Mouse (Mus musculus) testis, adult 2 months (tissue): ENCODE data around the gene Rab8b. TPM values are rescaled to one million over a fixed set of nuclear protein-coding genes. Genes with fewer than 3 reads are reported as not detected.
A peak's percentile ranks its signal among the peaks of the same experiment; 100 is the strongest.
"Not testable (repeated sequence)": the region's sequence is repeated elsewhere in the genome, so short reads cannot be mapped to it uniquely, and the experiment has no call there.

Experiments used
- H3K27ac ChIP-seq: fragments of 200-500 bp; 2 replicates; pipeline ENCODE4 v1.5.1; 2012; ENCODE audit warnings: low read depth, low read length; ENCODE audit not compliant: control insufficient read depth, insufficient read depth
- H3K27me3 ChIP-seq: fragments of 200-500 bp; 2 replicates; pipeline ENCODE4 v1.6.1; 2012; ENCODE audit warnings: mild to moderate bottlenecking, low read length, moderate library complexity; ENCODE audit not compliant: control insufficient read depth, insufficient read depth
- H3K36me3 ChIP-seq: fragments of 200-500 bp; 2 replicates; pipeline ENCODE4 v1.6.1; 2012; ENCODE audit warnings: mild to moderate bottlenecking, low read length; ENCODE audit not compliant: control insufficient read depth, insufficient read depth
- H3K4me1 ChIP-seq: fragments of 200-500 bp; 2 replicates; pipeline ENCODE4 v1.6.1; 2012; ENCODE audit warnings: low read length; ENCODE audit not compliant: control insufficient read depth, insufficient read depth
- H3K4me3 ChIP-seq: fragments of 200-500 bp; 2 replicates; pipeline ENCODE4 v1.5.1; 2012; ENCODE audit warnings: low read depth, mild to moderate bottlenecking, low read length, moderate library complexity, mixed read lengths; ENCODE audit not compliant: control insufficient read depth
- CTCF ChIP-seq: fragments of 200-500 bp; IDR thresholded peaks from 2 replicates; pipeline ENCODE4 v1.5.1; 2012; ENCODE audit warnings: low read depth, mild to moderate bottlenecking, inconsistent platforms, low read length, moderate library complexity; ENCODE audit not compliant: control insufficient read depth, insufficient read depth, insufficient replicate concordance
- POLR2A ChIP-seq: fragments of 200-500 bp; IDR thresholded peaks from 2 replicates; pipeline ENCODE4 v1.6.1; 2012; ENCODE audit warnings: low read depth, mild to moderate bottlenecking, inconsistent platforms, low read length, moderate library complexity; ENCODE audit not compliant: control insufficient read depth
- polyA plus RNA-seq: library from polyadenylated mRNA; depleted of rRNA; stranded (reverse); fragments of >200 nt; gene quantifications from 2 replicates; pipeline ENCODE4 v1.2.3, GENCODE M21; 2012

The Rab8b gene
- polyA plus RNA-seq, 1 experiment, result 10.9 TPM

DNA sequence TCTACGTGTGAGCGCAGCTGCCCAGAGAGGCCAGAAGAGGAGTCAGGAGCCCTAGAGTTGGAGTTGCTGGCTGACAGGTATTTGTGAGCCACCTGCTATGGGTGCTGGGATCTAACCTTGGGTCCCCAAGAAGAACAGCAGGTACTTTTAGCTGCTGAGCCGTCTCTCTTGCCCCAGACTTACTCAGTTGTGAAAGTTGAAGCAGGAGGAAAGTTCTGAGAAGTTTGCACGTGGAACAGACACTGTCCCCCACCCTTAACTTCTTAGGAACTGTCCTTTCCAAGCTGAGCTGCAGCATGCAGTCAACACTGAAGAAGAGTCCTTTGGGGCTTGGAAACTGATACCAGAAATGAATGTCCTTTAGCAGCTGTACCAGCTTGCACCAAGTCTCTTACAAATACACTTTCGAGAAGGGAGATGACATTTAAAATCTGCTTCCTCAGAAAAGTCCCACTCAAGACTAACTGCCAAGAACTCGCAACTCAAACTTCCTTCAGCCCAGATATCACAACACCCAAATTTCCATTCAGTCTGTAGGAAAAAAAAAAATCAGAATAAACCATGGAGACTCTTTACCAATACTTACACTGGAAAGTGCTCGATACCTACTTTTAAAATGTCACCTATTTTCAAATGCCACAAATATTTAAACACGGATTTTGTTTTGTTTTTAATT, 2.1 kb downstream of the Rab8b start:
- TF ChIP-seq POLR2A (no peak), CTCF (no peak)
- Histone ChIP-seq H3K4me1 (peaks cover 8% of the 10 kb centered on the region), H3K27ac (no peak overlapping the region), H3K27me3 (no peaks in the 10 kb centered on the region), H3K4me3 (no peak overlapping the region), H3K36me3 (no peaks in the 10 kb centered on the region)

DNA sequence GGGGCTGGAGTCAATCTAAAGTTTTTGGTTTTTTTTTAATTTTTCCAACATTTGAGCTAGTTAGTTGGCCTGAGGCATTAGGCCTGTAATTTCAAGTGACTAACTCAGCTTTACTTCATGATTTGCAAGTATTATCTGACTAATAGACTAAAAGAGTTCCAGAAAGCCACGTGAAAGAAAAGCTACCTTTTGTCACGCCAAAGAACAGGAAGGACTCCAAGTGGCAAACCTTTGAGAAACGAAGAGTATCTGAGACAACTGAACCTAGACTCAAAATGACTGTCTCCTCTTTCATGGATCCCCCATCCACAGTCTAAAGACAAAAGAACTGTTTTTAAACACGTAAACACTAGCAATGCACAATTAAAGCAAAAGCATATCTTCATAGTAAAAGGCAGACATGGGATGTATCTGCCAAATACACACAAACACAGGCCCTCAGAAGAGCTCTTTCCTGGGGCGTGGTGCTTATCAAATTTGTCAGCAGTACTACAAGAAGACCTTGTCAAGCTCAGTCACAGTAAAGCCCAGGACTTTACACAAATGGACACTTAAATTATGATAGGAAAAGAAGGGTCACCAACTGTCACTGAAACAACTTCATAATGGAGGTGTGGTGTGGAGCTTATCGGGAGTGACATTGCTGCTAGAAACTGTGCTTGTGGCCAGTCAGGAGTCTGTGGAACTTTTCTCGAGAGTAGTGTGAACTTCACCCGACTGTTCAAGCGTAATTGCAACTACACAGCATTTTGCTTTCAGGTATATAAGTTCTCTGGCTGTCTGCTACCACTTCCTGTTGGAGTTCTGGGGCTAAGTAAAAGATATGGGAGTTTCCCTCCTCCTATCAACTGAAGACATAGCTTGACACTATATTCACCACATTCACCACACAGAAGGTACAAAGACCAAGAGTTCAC, 3.4 kb downstream of the Rab8b start:
- H3K27ac ChIP-seq, result no peak overlapping the region
- no peaks in the 10 kb centered on the region for H3K27me3 ChIP-seq
- H3K36me3 ChIP-seq, result no peaks in the 10 kb centered on the region
- TF ChIP-seq POLR2A (no peak), CTCF (no peak)
- no peak overlapping the region for H3K4me3 ChIP-seq
- peaks cover 8% of the 10 kb centered on the region for H3K4me1 ChIP-seq

DNA sequence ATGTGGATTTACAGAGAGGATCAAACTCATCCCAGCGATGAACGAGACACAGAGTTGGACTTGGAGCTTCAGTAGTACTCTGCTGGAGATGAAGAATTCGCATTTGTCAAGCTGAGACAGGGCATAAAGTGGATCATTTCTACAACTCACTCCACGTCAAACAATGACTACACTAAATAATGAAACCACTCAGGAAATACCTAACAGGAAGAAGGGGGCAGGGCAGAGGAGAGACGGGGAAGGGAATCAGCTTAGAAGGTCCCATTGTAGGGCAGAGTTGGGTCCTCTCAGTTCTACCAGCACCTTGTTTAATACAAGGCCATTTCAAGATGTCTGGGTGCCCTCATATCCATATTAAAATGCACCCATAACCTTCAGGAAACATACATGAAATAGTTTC, 4.1 kb downstream of the Rab8b start:
- Histone ChIP-seq H3K4me1 (peaks cover 8% of the 10 kb centered on the region), H3K4me3 (no peak overlapping the region), H3K27me3 (no peaks in the 10 kb centered on the region), H3K36me3 (no peaks in the 10 kb centered on the region), H3K27ac (0 out of 2 replicates have a peak overlapping the region, but pooled peaks have one; percentile 14)
- no peak for TF ChIP-seq POLR2A
- TF ChIP-seq CTCF, result no peak

DNA sequence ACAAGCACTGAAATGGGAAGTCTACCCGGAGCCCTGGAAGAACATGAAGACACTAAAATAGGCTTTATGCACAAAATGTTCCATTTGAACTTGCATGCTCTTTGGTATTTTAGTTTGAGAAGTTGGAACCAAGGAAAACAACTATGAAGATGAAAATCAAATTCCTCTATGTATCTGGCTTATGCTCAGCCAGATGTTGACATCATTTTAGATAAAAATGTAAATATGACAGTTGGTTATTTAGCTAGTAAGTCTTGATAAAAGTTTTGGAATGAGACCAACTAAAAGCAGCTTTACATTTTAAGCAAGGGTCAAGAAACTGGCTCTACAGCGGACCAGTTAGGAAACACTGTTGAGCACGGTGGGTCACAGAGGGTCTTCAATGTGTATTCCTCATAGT, 4.9 kb downstream of the Rab8b start:
- Histone ChIP-seq H3K4me1 (peaks cover 5% of the 10 kb centered on the region), H3K27me3 (no peaks in the 10 kb centered on the region), H3K27ac (no peak overlapping the region), H3K4me3 (no peak overlapping the region), H3K36me3 (no peaks in the 10 kb centered on the region)
- no peak for TF ChIP-seq CTCF
- no peak for TF ChIP-seq POLR2A

DNA sequence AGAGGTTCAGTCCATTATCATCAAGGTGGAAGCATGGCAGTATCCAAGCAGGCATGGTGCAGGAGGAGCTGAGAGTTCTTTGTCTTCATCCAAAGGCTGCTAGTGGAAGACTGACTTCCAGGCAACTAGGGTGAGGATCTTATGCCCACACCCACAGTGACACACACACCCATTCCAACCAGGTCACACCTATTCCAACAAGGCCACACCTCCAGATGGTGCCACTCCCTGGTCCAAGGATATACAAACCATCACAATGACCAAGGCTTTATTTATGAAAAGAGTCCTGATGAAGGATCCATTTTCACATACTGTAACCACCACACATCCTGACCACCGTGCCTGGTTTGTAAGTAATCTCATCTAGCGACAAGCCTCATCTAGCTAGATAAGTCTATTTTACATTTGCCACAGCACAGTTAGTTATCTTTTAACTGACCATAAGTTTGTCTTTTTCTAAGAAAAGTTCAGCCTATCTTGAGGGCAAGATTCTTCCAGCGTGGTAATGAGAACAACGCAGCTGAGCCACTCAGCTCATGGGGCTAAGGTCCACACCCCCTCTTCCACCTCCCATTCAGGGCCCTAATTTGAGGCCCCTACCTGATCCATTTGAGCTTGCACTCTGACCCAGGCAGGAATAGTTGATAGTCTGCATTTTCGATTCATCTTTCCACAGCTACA, 6.1 kb downstream of the Rab8b start:
- H3K27me3 ChIP-seq, H3K36me3 ChIP-seq, H3K4me3 ChIP-seq, H3K4me1 ChIP-seq: not testable (repeated sequence)
- H3K27ac ChIP-seq, result peak overlapping the region; percentile 32; the same call in 1 of the 2 replicates

DNA sequence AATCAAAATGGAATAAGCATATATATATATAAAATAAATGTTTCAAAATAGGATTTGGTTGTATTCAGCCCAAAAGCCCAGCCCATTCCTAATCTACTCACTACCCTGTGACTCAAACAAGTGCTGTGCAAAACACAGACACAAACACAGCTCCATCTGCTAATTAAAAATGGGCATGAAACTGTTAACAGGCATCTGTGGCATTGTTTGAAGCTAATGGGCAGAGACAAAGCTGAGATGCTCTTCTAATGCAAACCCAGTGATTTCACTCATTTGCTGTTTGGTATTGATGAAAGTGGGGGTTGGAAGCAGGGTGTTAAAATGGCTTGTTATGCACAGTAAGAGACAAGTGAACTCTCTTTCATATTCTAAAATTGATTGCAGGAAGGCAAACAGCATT, 7.2 kb downstream of the Rab8b start:
- Histone ChIP-seq H3K27me3 (no peaks in the 10 kb centered on the region), H3K4me1 (peaks cover 2% of the 10 kb centered on the region; the same call in 1 of the 2 replicates), H3K27ac (no peak overlapping the region), H3K36me3 (no peaks in the 10 kb centered on the region), H3K4me3 (no peak overlapping the region)
- TF ChIP-seq CTCF (no peak), POLR2A (no peak)

DNA sequence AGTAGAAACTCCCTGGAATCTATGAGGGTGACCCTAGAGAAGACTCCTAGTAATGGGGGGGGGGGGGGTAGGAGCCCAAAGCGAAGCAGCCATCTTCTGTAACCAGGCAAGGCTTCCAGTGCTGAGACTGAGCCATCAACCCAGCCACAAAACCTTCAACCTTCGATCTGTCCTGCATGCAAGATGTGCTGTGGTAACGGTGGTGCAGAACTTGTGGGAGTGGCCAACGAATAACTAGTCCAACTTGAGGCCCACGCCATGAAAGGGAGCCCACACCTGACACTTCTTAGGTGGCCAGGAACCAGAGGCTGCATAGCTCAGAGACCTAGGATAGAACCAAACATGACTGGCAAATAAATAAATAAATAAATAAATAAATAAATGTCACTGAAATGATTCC, 8.8 kb downstream of the Rab8b start:
- TF ChIP-seq CTCF, result no peak
- TF ChIP-seq POLR2A, result no peak
- peaks cover 2% of the 10 kb centered on the region; the same call in 1 of the 2 replicates for H3K4me1 ChIP-seq
- H3K27me3 ChIP-seq, result no peaks in the 10 kb centered on the region
- no peak overlapping the region for H3K27ac ChIP-seq
- H3K4me3 ChIP-seq, result no peak overlapping the region
- no peaks in the 10 kb centered on the region for H3K36me3 ChIP-seq

DNA sequence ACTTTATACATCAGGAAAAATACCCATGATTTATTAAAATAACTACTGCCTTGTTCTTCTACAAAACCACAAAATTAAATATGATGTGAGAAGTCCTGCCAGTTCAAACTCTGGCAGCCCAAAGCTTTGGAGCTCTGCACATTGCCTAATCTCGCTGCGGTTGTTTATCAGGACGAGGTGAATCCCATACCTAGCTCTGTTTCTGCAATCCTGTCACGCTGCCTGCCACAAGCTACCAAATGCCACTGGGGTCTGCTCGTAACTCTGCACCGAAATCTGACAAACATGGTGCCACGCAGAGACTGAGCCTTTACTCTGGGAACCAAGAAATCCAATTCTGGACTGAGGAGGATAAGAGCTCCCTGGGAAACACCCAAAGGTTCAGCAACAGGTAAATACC, 9.6 kb downstream of the Rab8b start:
- peaks cover 2% of the 10 kb centered on the region; the same call in 1 of the 2 replicates for H3K4me1 ChIP-seq
- no peak overlapping the region for H3K27ac ChIP-seq
- H3K36me3 ChIP-seq, result no peaks in the 10 kb centered on the region
- no peak overlapping the region for H3K4me3 ChIP-seq
- no peak for TF ChIP-seq POLR2A
- no peak for TF ChIP-seq CTCF
- no peaks in the 10 kb centered on the region for H3K27me3 ChIP-seq
